Mouse (Mus musculus) C2C12 (cell line): Measurements from ENCODE around the gene Spata33.

Source experiments
- CEBPB ChIP-seq: IDR thresholded peaks from one replicate; pipeline ENCODE4 v1.6.1; 2011; ENCODE audit warnings: low read depth, mild to moderate bottlenecking, control low read depth, moderate library complexity
- CTCF ChIP-seq: IDR thresholded peaks from one replicate; pipeline ENCODE4 v1.5.1; 2011; ENCODE audit not compliant: control insufficient read depth, insufficient read depth, insufficient read length
- FOSL1 ChIP-seq: IDR thresholded peaks from one replicate; pipeline ENCODE4 v1.8.0; 2011; ENCODE audit warnings: mild to moderate bottlenecking, low read length; ENCODE audit not compliant: poor library complexity, insufficient read depth, severe bottlenecking
- MAX ChIP-seq: IDR thresholded peaks from one replicate; pipeline ENCODE4 v1.6.1; 2011; ENCODE audit warnings: mild to moderate bottlenecking, control low read depth
- MYOD1 ChIP-seq: IDR thresholded peaks from one replicate; pipeline ENCODE4 v1.6.1; 2011; ENCODE audit warnings: low read depth; ENCODE audit not compliant: control insufficient read depth, insufficient read length
- MYOG ChIP-seq: IDR thresholded peaks from one replicate; pipeline ENCODE4 v1.6.1; 2011; ENCODE audit not compliant: control insufficient read depth, insufficient read length; ENCODE audit errors: extremely low read depth
- USF1 ChIP-seq: IDR thresholded peaks from one replicate; pipeline ENCODE4 v1.6.1; 2011; ENCODE audit warnings: low read depth, mild to moderate bottlenecking, control low read depth, moderate library complexity

DNA sequence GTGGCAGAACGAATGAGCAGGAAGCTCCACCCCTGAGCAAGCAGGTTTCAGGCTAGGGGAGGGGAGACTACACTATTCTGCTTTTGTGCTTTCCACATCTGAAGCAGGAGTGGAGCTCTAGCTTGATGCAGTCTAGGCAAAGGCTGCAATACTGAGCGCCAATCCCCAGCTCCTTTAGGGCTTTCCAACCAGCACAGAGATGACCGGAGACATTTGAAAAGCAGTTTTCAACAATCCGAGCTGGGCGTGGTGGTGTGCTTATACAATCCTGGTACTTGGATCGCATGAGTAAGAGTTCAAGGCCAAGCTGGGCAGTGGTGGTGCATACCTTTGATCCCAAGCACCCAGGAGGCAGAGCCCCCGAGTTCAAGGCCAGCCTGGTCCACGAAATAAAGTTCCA lies 20.7 kb upstream of the Spata33 start:
- TF ChIP-seq CTCF (no peak), USF1 (no peak), MYOG (no peak), CEBPB (no peak), MAX (no peak), MYOD1 (no peak), FOSL1 (no peak)
